Mouse (Mus musculus): ENCODE measurements around the gene Ifna6. TPM values are rescaled to one million over a fixed set of nuclear protein-coding genes. Genes with fewer than 3 reads are reported as not detected.

Ifna6 gene
- polyA plus RNA-seq, 1 experiment from 2014 or later: not detected

Other genes with a start within 250 kb of the Ifna6 start
- not detected in 2 replicates for gene Ifna9, start 235.0 kb upstream of the Ifna6 start, polyA plus RNA-seq (2014; fragmentation: Nextera tagmentation; extraction: Ambion mirVana)
- not detected in 2 replicates for gene Ifna12, start 224.0 kb upstream of the Ifna6 start, polyA plus RNA-seq (2014; fragmentation: Nextera tagmentation; extraction: Ambion mirVana)
- gene C87499, start 193.0 kb upstream of the Ifna6 start, polyA plus RNA-seq (2014; fragmentation: Nextera tagmentation; extraction: Ambion mirVana): not detected in 2 replicates
- gene Ifna13, start 183.0 kb upstream of the Ifna6 start, polyA plus RNA-seq (2014; fragmentation: Nextera tagmentation; extraction: Ambion mirVana): not detected in 2 replicates
- not detected in 2 replicates for gene Ifna16, start 150.5 kb upstream of the Ifna6 start, polyA plus RNA-seq (2014; fragmentation: Nextera tagmentation; extraction: Ambion mirVana)
- gene Ifna2, start 143.5 kb upstream of the Ifna6 start, polyA plus RNA-seq (2014; fragmentation: Nextera tagmentation; extraction: Ambion mirVana): not detected in 2 replicates
- gene Ifnab, start 136.1 kb upstream of the Ifna6 start, polyA plus RNA-seq (2014; fragmentation: Nextera tagmentation; extraction: Ambion mirVana): not detected in 2 replicates
- 0.81 and 1.3 TPM in 2 replicates for gene Gm26566, start 105.6 kb upstream of the Ifna6 start, polyA plus RNA-seq (2014; fragmentation: Nextera tagmentation; extraction: Ambion mirVana)
- 136 and 144 TPM in 2 replicates for gene Klhl9, start 105.0 kb upstream of the Ifna6 start, polyA plus RNA-seq (2014; fragmentation: Nextera tagmentation; extraction: Ambion mirVana)
- not detected in 2 replicates for gene Gm13271, start 72.5 kb upstream of the Ifna6 start, polyA plus RNA-seq (2014; fragmentation: Nextera tagmentation; extraction: Ambion mirVana)
- 0.19 TPM in 1 of 2 replicates, not detected in the other for gene Gm13283, start 67.3 kb upstream of the Ifna6 start, polyA plus RNA-seq (2014; fragmentation: Nextera tagmentation; extraction: Ambion mirVana)
- 0.20 and 0.53 TPM in 2 replicates for gene Gm13290, start 53.6 kb upstream of the Ifna6 start, polyA plus RNA-seq (2014; fragmentation: Nextera tagmentation; extraction: Ambion mirVana)
- gene Gm13289, start 50.5 kb upstream of the Ifna6 start, polyA plus RNA-seq (2014; fragmentation: Nextera tagmentation; extraction: Ambion mirVana): not detected in 2 replicates
- not detected in 2 replicates for gene Gm13272, start 47.6 kb upstream of the Ifna6 start, polyA plus RNA-seq (2014; fragmentation: Nextera tagmentation; extraction: Ambion mirVana)
- not detected in 2 replicates for gene Ifnz, start 45.3 kb upstream of the Ifna6 start, polyA plus RNA-seq (2014; fragmentation: Nextera tagmentation; extraction: Ambion mirVana)
- gene Gm13276, start 41.7 kb upstream of the Ifna6 start, polyA plus RNA-seq (2014; fragmentation: Nextera tagmentation; extraction: Ambion mirVana): not detected in 2 replicates
- not detected in 2 replicates for gene Gm13277, start 38.8 kb upstream of the Ifna6 start, polyA plus RNA-seq (2014; fragmentation: Nextera tagmentation; extraction: Ambion mirVana)
- not detected in 2 replicates for gene Gm13278, start 35.9 kb upstream of the Ifna6 start, polyA plus RNA-seq (2014; fragmentation: Nextera tagmentation; extraction: Ambion mirVana)
- gene Gm13275, start 32.9 kb upstream of the Ifna6 start, polyA plus RNA-seq (2014; fragmentation: Nextera tagmentation; extraction: Ambion mirVana): not detected in 2 replicates
- gene Gm13279, start 30.0 kb upstream of the Ifna6 start, polyA plus RNA-seq (2014; fragmentation: Nextera tagmentation; extraction: Ambion mirVana): not detected in 2 replicates
- gene Gm13285, start 27.8 kb upstream of the Ifna6 start, polyA plus RNA-seq (2014; fragmentation: Nextera tagmentation; extraction: Ambion mirVana): 1.3 TPM in 1 of 2 replicates, not detected in the other
- not detected in 2 replicates for gene Gm13287, start 24.2 kb upstream of the Ifna6 start, polyA plus RNA-seq (2014; fragmentation: Nextera tagmentation; extraction: Ambion mirVana)
- not detected in 2 replicates for gene Gm13288, start 21.9 kb upstream of the Ifna6 start, polyA plus RNA-seq (2014; fragmentation: Nextera tagmentation; extraction: Ambion mirVana)
- gene Ifna7, start 11.2 kb upstream of the Ifna6 start, polyA plus RNA-seq (2014; fragmentation: Nextera tagmentation; extraction: Ambion mirVana): not detected in 2 replicates
- gene Ifna11, start 7.5 kb upstream of the Ifna6 start, polyA plus RNA-seq (2014; fragmentation: Nextera tagmentation; extraction: Ambion mirVana): not detected in 2 replicates
- not detected in 2 replicates for gene Ifna5, start 8.1 kb downstream of the Ifna6 start, polyA plus RNA-seq (2014; fragmentation: Nextera tagmentation; extraction: Ambion mirVana)
- gene Ifna4, start 14.4 kb downstream of the Ifna6 start, polyA plus RNA-seq (2014; fragmentation: Nextera tagmentation; extraction: Ambion mirVana): not detected in 2 replicates
- gene Ifna1, start 22.7 kb downstream of the Ifna6 start, polyA plus RNA-seq (2014; fragmentation: Nextera tagmentation; extraction: Ambion mirVana): not detected in 2 replicates
- not detected in 2 replicates for gene Ifne, start 52.8 kb downstream of the Ifna6 start, polyA plus RNA-seq (2014; fragmentation: Nextera tagmentation; extraction: Ambion mirVana)

Measured in forebrain, embryonic 11.5 days (tissue).